Mouse (Mus musculus) adrenal gland, adult 18-20 months (tissue): ENCODE data around the gene Ffar4. TPM values are rescaled to one million over a fixed set of nuclear protein-coding genes. Genes with fewer than 3 reads are reported as not detected.
A peak's percentile ranks its signal among the peaks of the same experiment; 100 is the strongest.

Source experiments
- DNase-seq, 2 experiments: peaks; one replicate each; pipeline ENCODE4 v3.0.0; 2021 to 2022; ENCODE audit warnings: low spot score in 2 of 2
- total RNA-seq, 2 experiments: library from RNA; stranded (reverse); gene quantifications; 1 replicate in 1 of 2; 2 replicates in 1 of 2; pipeline ENCODE4 v1.2.3; 2021

Gene Ffar4
- total RNA-seq, 2 experiments from 2014 or later, result 14.0 to 40.8 TPM

- DNase-seq, result no peak
These were observed 5.3 kb upstream of the Ffar4 start for GRCm38 (mm10) chr19:38091512-38091985.

- no peak for DNase-seq
These were observed 640 bp upstream of the Ffar4 start for GRCm38 (mm10) chr19:38096231-38096630.

- no peak for DNase-seq
These were observed 11.0 kb downstream of the Ffar4 start for GRCm38 (mm10) chr19:38107871-38108270.

GRCm38 (mm10) chr19:38109506-38110242 is 12.8 kb downstream of the Ffar4 start:
- DNase-seq, result no peak

- DNase-seq, result no peak
These were observed 14.2 kb downstream of the Ffar4 start for GRCm38 (mm10) chr19:38111056-38111455.

GRCm38 (mm10) chr19:38112575-38112974 is 15.7 kb downstream of the Ffar4 start:
- no peak for DNase-seq

- DNase-seq, result no peak
These were observed 18.1 kb downstream of the Ffar4 start for GRCm38 (mm10) chr19:38114834-38115491.

- DNase-seq, result no peak
These were observed 23.4 kb downstream of the Ffar4 start for GRCm38 (mm10) chr19:38120123-38120760.

- DNase-seq, result no peak
These were observed 27.1 kb downstream of the Ffar4 start for GRCm38 (mm10) chr19:38123921-38124320.

- DNase-seq, result peak; percentile 5 to 28
These were observed 27.7 kb downstream of the Ffar4 start for GRCm38 (mm10) chr19:38124401-38125218.

GRCm38 (mm10) chr19:38125219-38125610 is 28.3 kb downstream of the Ffar4 start, which contains the start of gene Rbp4:
Gene Rbp4 (minus strand): TSS chr19:38125281.
- DNase-seq, result no peak

GRCm38 (mm10) chr19:38126656-38127055 is 29.8 kb downstream of the Ffar4 start:
- DNase-seq, result no peak

GRCm38 (mm10) chr19:38132481-38132880 is 35.6 kb downstream of the Ffar4 start, which contains the start of gene Pde6c:
Gene Pde6c (plus strand): TSS chr19:38132781.
- DNase-seq, result no peak

GRCm38 (mm10) chr19:38133986-38134385 is 37.1 kb downstream of the Ffar4 start:
- DNase-seq, result no peak

- DNase-seq, result no peak
These were observed 37.9 kb downstream of the Ffar4 start for GRCm38 (mm10) chr19:38134806-38135205.

- DNase-seq, result no peak
These were observed 46.8 kb downstream of the Ffar4 start for GRCm38 (mm10) chr19:38143540-38144271.

- no peak for DNase-seq
These were observed 59.4 kb downstream of the Ffar4 start for GRCm38 (mm10) chr19:38156243-38156642.

- no peak for DNase-seq
These were observed 64.9 kb downstream of the Ffar4 start for GRCm38 (mm10) chr19:38161648-38162354.
